Mouse (Mus musculus) kidney, postnatal 0 days (tissue): Measurements from ENCODE around the gene Oprl1. TPM values are rescaled to one million over a fixed set of nuclear protein-coding genes. Genes with fewer than 3 reads are reported as not detected.

Source experiments
- ATAC-seq: fragments of 200-750 bp; cut with Nextera tagmentation; replicated peaks from 2 replicates; pipeline ENCODE4 v1.8.0; 2017; ENCODE audit warnings: low read depth, moderate number of reproducible peaks, moderate TSS enrichment, moderate library complexity; ENCODE audit not compliant: low FRiP score
- DNase-seq: peaks from one replicate; pipeline ENCODE4 v3.0.0-alpha.2; 2016; ENCODE audit warnings: low spot score
- H3K27ac ChIP-seq: fragments of 300-500 bp; sonication (generic); 2 replicates; pipeline ENCODE4 v1.5.1; 2014; ENCODE audit warnings: mild to moderate bottlenecking
- H3K27me3 ChIP-seq: fragments of 300-500 bp; sonication (generic); 2 replicates; pipeline ENCODE4 v1.6.1; 2014; ENCODE audit warnings: low read length, mixed read lengths; ENCODE audit not compliant: insufficient read depth
- H3K36me3 ChIP-seq: fragments of 300-500 bp; sonication (generic); 2 replicates; pipeline ENCODE4 v1.6.1; 2014; ENCODE audit warnings: low read length, mixed read lengths; ENCODE audit not compliant: insufficient read depth
- H3K4me1 ChIP-seq: fragments of 300-500 bp; sonication (generic); replicated peaks from 2 replicates; pipeline ENCODE4 v1.6.1; 2014; ENCODE audit warnings: antibody characterized with exemption, low read length, mixed read lengths; ENCODE audit not compliant: insufficient read depth
- H3K4me2 ChIP-seq: fragments of 300-500 bp; sonication (generic); 2 replicates; pipeline ENCODE4 v1.6.1; 2014; ENCODE audit warnings: mild to moderate bottlenecking, low read length, moderate library complexity, mixed read lengths
- H3K4me3 ChIP-seq: fragments of 300-500 bp; sonication (generic); replicated peaks from 2 replicates; pipeline ENCODE4 v1.5.1; 2014; ENCODE audit warnings: low read depth, low read length
- H3K9ac ChIP-seq: fragments of 300-500 bp; sonication (generic); 2 replicates; pipeline ENCODE4 v1.6.1; 2014; ENCODE audit warnings: low read depth, low read length
- H3K9me3 ChIP-seq: fragments of 300-500 bp; sonication (generic); replicated peaks from 2 replicates; pipeline ENCODE4 v1.6.1; 2016; ENCODE audit warnings: low read length, inconsistent platforms, mixed read lengths
- CTCF ChIP-seq: IDR thresholded peaks from 2 replicates; pipeline ENCODE4 v1.5.1; 2016; ENCODE audit warnings: antibody characterized with exemption, low read depth, mild to moderate bottlenecking, moderate library complexity
- WGBS: fragments of 180-500 bp; shearing (Covaris S2); extraction: QIAGEN DNeasy Blood & Tissue Kit; methylation state at CpG from one replicate; pipeline ENCODE4 v1.1.7; 2014; 5-methylcytosine and 5-hydroxymethylcytosine counted together
- polyA plus RNA-seq: library from polyadenylated mRNA; unstranded; fragments of >200 nt; fragmentation: Nextera tagmentation; extraction: Ambion mirVana; gene quantifications from 2 replicates; pipeline ENCODE4 v1.2.1, GENCODE M21; 2015

Gene Oprl1
- polyA plus RNA-seq, 1 experiment from 2014 or later: 0.25 TPM

DNA sequence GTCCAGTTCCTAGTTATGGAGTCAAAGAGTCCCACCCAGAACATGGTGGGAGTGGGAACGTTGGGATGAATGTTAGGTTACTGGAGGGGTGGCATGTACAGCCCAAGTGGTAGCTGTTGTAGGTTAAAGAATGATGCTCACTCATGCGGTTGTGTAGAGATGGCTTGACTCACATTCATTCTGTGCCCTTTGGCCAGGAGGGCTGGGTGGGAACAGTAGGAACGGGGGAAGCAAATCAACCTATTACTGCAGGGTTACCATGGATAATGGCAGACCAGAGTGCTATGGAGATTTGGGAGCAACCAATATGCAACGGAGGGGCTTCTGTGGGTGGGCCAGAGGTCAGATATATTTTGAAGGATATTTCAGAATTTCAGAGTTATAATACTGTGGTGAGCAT, 39.9 kb upstream of the Oprl1 start:
- 79% methylated on average over 4 of the region's 4 CpGs for WGBS
- no peak overlapping the region for H3K9ac ChIP-seq
- no peaks in the 10 kb centered on the region for H3K9me3 ChIP-seq
- ATAC-seq (no peak), DNase-seq (no peak)
- no peak overlapping the region for H3K4me3 ChIP-seq
- no peaks in the 10 kb centered on the region for H3K36me3 ChIP-seq
- H3K4me1 ChIP-seq: peaks cover 21% of the 10 kb centered on the region
- peaks cover 32% of the 10 kb centered on the region for H3K27me3 ChIP-seq
- H3K27ac ChIP-seq: peak overlapping the region; percentile 72; the same call in 1 of the 2 replicates
- H3K4me2 ChIP-seq: no peak overlapping the region
- no peak for TF ChIP-seq CTCF

- peak; percentile 36 for ATAC-seq
- no peaks in the 10 kb centered on the region for H3K36me3 ChIP-seq
- H3K4me1 ChIP-seq: peaks cover 18% of the 10 kb centered on the region
- 0 out of 2 replicates have a peak, but pooled peaks have one; percentile 21 for TF ChIP-seq CTCF
- WGBS: 3% methylated on average over 14 of the region's 14 CpGs
- peak overlapping the region; percentile 45 for H3K4me2 ChIP-seq
- peak overlapping the region; percentile 72 for H3K27ac ChIP-seq
- peak overlapping the region; percentile 41; the same call in 1 of the 2 replicates for H3K9ac ChIP-seq
- H3K4me3 ChIP-seq: 0 out of 2 replicates have a peak overlapping the region, but pooled peaks have one; percentile 0
- DNase-seq: peak; percentile 82
- peaks cover 27% of the 10 kb centered on the region for H3K27me3 ChIP-seq
- no peaks in the 10 kb centered on the region for H3K9me3 ChIP-seq
Observed at GRCm38 (mm10) chr2:181675454-181675853, 39.4 kb upstream of the Oprl1 start.

- WGBS: 50% methylated on average over 2 of the region's 2 CpGs
- peaks cover 17% of the 10 kb centered on the region for H3K27me3 ChIP-seq
- DNase-seq (peak; percentile 71), ATAC-seq (no peak)
- H3K36me3 ChIP-seq: no peaks in the 10 kb centered on the region
- no peaks in the 10 kb centered on the region for H3K9me3 ChIP-seq
- H3K4me2 ChIP-seq: no peak overlapping the region
- H3K27ac ChIP-seq: peak overlapping the region; percentile 72
- peaks cover 17% of the 10 kb centered on the region; the same call in 1 of the 2 replicates for H3K4me1 ChIP-seq
- 0 out of 2 replicates have a peak overlapping the region, but pooled peaks have one; percentile 41 for H3K9ac ChIP-seq
- no peak overlapping the region for H3K4me3 ChIP-seq
- peak; percentile 63 for TF ChIP-seq CTCF
Observed at GRCm38 (mm10) chr2:181676424-181676823, 38.4 kb upstream of the Oprl1 start.

- DNase-seq (no peak), ATAC-seq (no peak)
- Histone ChIP-seq H3K4me3 (no peak overlapping the region), H3K36me3 (no peaks in the 10 kb centered on the region), H3K9me3 (no peaks in the 10 kb centered on the region), H3K27me3 (peaks cover 10% of the 10 kb centered on the region), H3K27ac (peak overlapping the region; percentile 26; the same call in 1 of the 2 replicates), H3K4me2 (no peak overlapping the region), H3K9ac (no peak overlapping the region), H3K4me1 (peaks cover 17% of the 10 kb centered on the region; the same call in 1 of the 2 replicates)
- 73% methylated on average over 5 of the region's 5 CpGs for WGBS
- TF ChIP-seq CTCF: peak; percentile 37
Observed at GRCm38 (mm10) chr2:181677096-181677754, 37.6 kb upstream of the Oprl1 start.

DNA sequence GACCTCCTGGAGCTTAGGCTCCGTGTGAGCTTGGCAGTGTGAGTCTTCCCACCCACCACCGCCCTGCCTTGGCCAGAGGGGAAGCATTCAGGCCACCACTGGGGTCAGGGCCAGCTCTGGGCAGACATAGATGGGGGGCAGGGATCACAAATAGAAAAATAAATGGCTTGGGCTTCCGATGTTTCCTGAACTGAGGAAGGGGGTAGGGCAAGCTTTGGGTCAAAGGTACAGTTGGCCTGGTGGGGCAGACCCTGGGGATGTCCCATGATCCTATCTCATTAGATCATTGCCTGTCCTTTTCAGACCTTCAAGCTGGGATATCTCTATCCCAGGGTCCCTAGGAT, 37.1 kb upstream of the Oprl1 start:
- no peak for TF ChIP-seq CTCF
- Histone ChIP-seq H3K27me3 (peaks cover 5% of the 10 kb centered on the region), H3K4me3 (no peak overlapping the region), H3K4me1 (peaks cover 17% of the 10 kb centered on the region; the same call in 1 of the 2 replicates), H3K27ac (peak overlapping the region; percentile 26; the same call in 1 of the 2 replicates), H3K9ac (no peak overlapping the region), H3K9me3 (no peaks in the 10 kb centered on the region), H3K36me3 (no peaks in the 10 kb centered on the region), H3K4me2 (no peak overlapping the region)
- WGBS: 44% methylated on average over 3 of the region's 3 CpGs
- no peak for DNase-seq
- no peak for ATAC-seq

- peak; percentile 96 for DNase-seq
- WGBS: 50% methylated on average over 1 of the region's 1 CpGs
- Histone ChIP-seq H3K36me3 (no peaks in the 10 kb centered on the region), H3K4me2 (no peak overlapping the region), H3K4me3 (no peak overlapping the region), H3K27ac (no peak overlapping the region), H3K27me3 (no peaks in the 10 kb centered on the region), H3K4me1 (peaks cover 17% of the 10 kb centered on the region; the same call in 1 of the 2 replicates), H3K9ac (no peak overlapping the region), H3K9me3 (no peaks in the 10 kb centered on the region)
- peak; percentile 100 for TF ChIP-seq CTCF
- peak; percentile 70 for ATAC-seq
Observed at GRCm38 (mm10) chr2:181678780-181679179, 36.0 kb upstream of the Oprl1 start.
